Mouse (Mus musculus) hindbrain, embryonic 11.5 days (tissue): ENCODE measurements around the gene Trpv4. TPM values are rescaled to one million over a fixed set of nuclear protein-coding genes. Genes with fewer than 3 reads are reported as not detected.

Experiments
- ATAC-seq: fragments of 200-750 bp; cut with Nextera tagmentation; 2 replicates; pipeline ENCODE4 v1.8.0; 2017; ENCODE audit warnings: mild to moderate bottlenecking, moderate TSS enrichment, moderate library complexity; ENCODE audit not compliant: low FRiP score
- DNase-seq: peaks from one replicate; pipeline ENCODE4 v3.0.0-alpha.2; 2015; ENCODE audit warnings: low spot score
- H3K27ac ChIP-seq: fragments of 300-500 bp; sonication (generic); 2 replicates; pipeline ENCODE4 v1.5.1; 2014; ENCODE audit warnings: mild to moderate bottlenecking, low read depth, low read length
- H3K27me3 ChIP-seq: fragments of 300-500 bp; sonication (generic); 2 replicates; pipeline ENCODE4 v1.6.1; 2014; ENCODE audit warnings: mild to moderate bottlenecking, low read length, moderate library complexity, mixed read lengths; ENCODE audit not compliant: control insufficient read depth, insufficient read depth
- H3K36me3 ChIP-seq: fragments of 300-500 bp; sonication (generic); 2 replicates; pipeline ENCODE4 v1.6.1; 2014; ENCODE audit warnings: mild to moderate bottlenecking, low read length, moderate library complexity, mixed read lengths; ENCODE audit not compliant: control insufficient read depth, insufficient read depth
- H3K4me1 ChIP-seq: fragments of 300-500 bp; sonication (generic); replicated peaks from 2 replicates; pipeline ENCODE4 v1.6.1; 2014; ENCODE audit warnings: low read length, mixed read lengths; ENCODE audit not compliant: control insufficient read depth, insufficient read depth
- H3K4me2 ChIP-seq: fragments of 300-500 bp; sonication (generic); replicated peaks from 2 replicates; pipeline ENCODE4 v1.6.1; 2014; ENCODE audit warnings: mild to moderate bottlenecking, low read depth, low read length
- H3K4me3 ChIP-seq: fragments of 300-500 bp; sonication (generic); 2 replicates; pipeline ENCODE4 v1.5.1; 2014; ENCODE audit warnings: low read depth, low read length
- H3K9ac ChIP-seq: fragments of 300-500 bp; sonication (generic); 2 replicates; pipeline ENCODE4 v1.6.1; 2014; ENCODE audit warnings: low read depth, low read length
- H3K9me3 ChIP-seq: fragments of 300-500 bp; sonication (generic); 2 replicates; pipeline ENCODE4 v1.6.1; 2016; ENCODE audit warnings: low read length; ENCODE audit not compliant: control insufficient read depth
- WGBS: fragments of 180-500 bp; shearing (Covaris S2); extraction: QIAGEN DNeasy Blood & Tissue Kit; methylation state at CpG from one replicate; pipeline ENCODE4 v1.1.7; 2014; 5-methylcytosine and 5-hydroxymethylcytosine counted together
- polyA plus RNA-seq: library from polyadenylated mRNA; unstranded; fragments of >200 nt; fragmentation: Nextera tagmentation; extraction: Ambion mirVana; gene quantifications from 2 replicates; pipeline ENCODE4 v1.2.1, GENCODE M21; 2014

Trpv4 gene
- polyA plus RNA-seq, 1 experiment from 2014 or later: 0.85 TPM

GRCm38 (mm10) chr5:114607651-114608050, 50.6 kb downstream of the Trpv4 start:
- no peak overlapping the region for H3K27ac ChIP-seq
- no peaks in the 10 kb centered on the region for H3K36me3 ChIP-seq
- H3K9me3 ChIP-seq: no peaks in the 10 kb centered on the region
- ATAC-seq: no peak
- no peak for DNase-seq
- H3K4me3 ChIP-seq: no peak overlapping the region
- H3K27me3 ChIP-seq: no peaks in the 10 kb centered on the region
- peaks cover 8% of the 10 kb centered on the region for H3K4me1 ChIP-seq
- 91% methylated on average over 8 of the region's 8 CpGs for WGBS
- no peak overlapping the region for H3K9ac ChIP-seq
- H3K4me2 ChIP-seq: no peak overlapping the region

GRCm38 (mm10) chr5:114605981-114606380, 52.2 kb downstream of the Trpv4 start:
- peaks cover 8% of the 10 kb centered on the region for H3K4me1 ChIP-seq
- 93% methylated on average over 6 of the region's 6 CpGs for WGBS
- no peaks in the 10 kb centered on the region for H3K9me3 ChIP-seq
- DNase-seq: no peak
- no peak overlapping the region for H3K4me2 ChIP-seq
- no peak overlapping the region for H3K9ac ChIP-seq
- no peaks in the 10 kb centered on the region for H3K27me3 ChIP-seq
- no peak overlapping the region for H3K27ac ChIP-seq
- H3K4me3 ChIP-seq: no peak overlapping the region
- no peaks in the 10 kb centered on the region for H3K36me3 ChIP-seq
- ATAC-seq: no peak

- no peak overlapping the region for H3K9ac ChIP-seq
- peak overlapping the region; percentile 17; the same call in 1 of the 2 replicates for H3K27ac ChIP-seq
- H3K4me3 ChIP-seq: no peak overlapping the region
- ATAC-seq (peak; percentile 74), DNase-seq (peak; percentile 71)
- no peak overlapping the region for H3K4me2 ChIP-seq
- no peaks in the 10 kb centered on the region for H3K27me3 ChIP-seq
- no peaks in the 10 kb centered on the region for H3K9me3 ChIP-seq
- H3K4me1 ChIP-seq: peaks cover 8% of the 10 kb centered on the region
- H3K36me3 ChIP-seq: no peaks in the 10 kb centered on the region
- WGBS: 26% methylated on average over 11 of the region's 11 CpGs
These were observed 53.4 kb downstream of the Trpv4 start for GRCm38 (mm10) chr5:114604781-114605290.

- no peak overlapping the region for H3K4me2 ChIP-seq
- H3K4me3 ChIP-seq: no peak overlapping the region
- WGBS: 86% methylated on average over 5 of the region's 5 CpGs
- no peak overlapping the region for H3K9ac ChIP-seq
- no peak overlapping the region for H3K27ac ChIP-seq
- no peaks in the 10 kb centered on the region for H3K36me3 ChIP-seq
- ATAC-seq: no peak
- no peaks in the 10 kb centered on the region for H3K9me3 ChIP-seq
- H3K4me1 ChIP-seq: peaks cover 8% of the 10 kb centered on the region
- no peaks in the 10 kb centered on the region for H3K27me3 ChIP-seq
- DNase-seq: no peak
These were observed 54.2 kb downstream of the Trpv4 start for GRCm38 (mm10) chr5:114603975-114604374.

GRCm38 (mm10) chr5:114602012-114602411, 56.2 kb downstream of the Trpv4 start:
- no peaks in the 10 kb centered on the region for H3K27me3 ChIP-seq
- no peak overlapping the region for H3K4me2 ChIP-seq
- WGBS: 84% methylated on average over 8 of the region's 8 CpGs
- no peak overlapping the region for H3K27ac ChIP-seq
- H3K36me3 ChIP-seq: no peaks in the 10 kb centered on the region
- ATAC-seq: no peak
- H3K4me3 ChIP-seq: no peak overlapping the region
- no peak overlapping the region for H3K9ac ChIP-seq
- H3K4me1 ChIP-seq: peaks cover 10% of the 10 kb centered on the region
- H3K9me3 ChIP-seq: no peaks in the 10 kb centered on the region
- DNase-seq: no peak

GRCm38 (mm10) chr5:114597652-114598051, 60.6 kb downstream of the Trpv4 start:
- no peaks in the 10 kb centered on the region for H3K36me3 ChIP-seq
- no peak overlapping the region for H3K27ac ChIP-seq
- DNase-seq (no peak), ATAC-seq (no peak)
- no peak overlapping the region for H3K4me2 ChIP-seq
- H3K9me3 ChIP-seq: no peaks in the 10 kb centered on the region
- H3K9ac ChIP-seq: no peak overlapping the region
- no peak overlapping the region for H3K4me3 ChIP-seq
- no peaks in the 10 kb centered on the region for H3K27me3 ChIP-seq
- 62% methylated on average over 6 of the region's 6 CpGs for WGBS
- peaks cover 6% of the 10 kb centered on the region for H3K4me1 ChIP-seq

- 68% methylated on average over 8 of the region's 8 CpGs for WGBS
- H3K9me3 ChIP-seq: no peaks in the 10 kb centered on the region
- ATAC-seq: no peak
- H3K27ac ChIP-seq: no peak overlapping the region
- DNase-seq: no peak
- H3K9ac ChIP-seq: no peak overlapping the region
- no peak overlapping the region for H3K4me2 ChIP-seq
- no peaks in the 10 kb centered on the region for H3K27me3 ChIP-seq
- no peak overlapping the region for H3K4me3 ChIP-seq
- H3K36me3 ChIP-seq: no peaks in the 10 kb centered on the region
- H3K4me1 ChIP-seq: peaks cover 6% of the 10 kb centered on the region
These were observed 61.0 kb downstream of the Trpv4 start for GRCm38 (mm10) chr5:114597222-114597621.

GRCm38 (mm10) chr5:114596604-114597003, 61.6 kb downstream of the Trpv4 start:
- H3K4me3 ChIP-seq: no peak overlapping the region
- H3K9ac ChIP-seq: peak overlapping the region; percentile 27; the same call in 1 of the 2 replicates
- H3K27ac ChIP-seq: no peak overlapping the region
- no peaks in the 10 kb centered on the region for H3K36me3 ChIP-seq
- no peaks in the 10 kb centered on the region for H3K27me3 ChIP-seq
- H3K4me1 ChIP-seq: peaks cover 10% of the 10 kb centered on the region
- WGBS: 24% methylated on average over 10 of the region's 10 CpGs
- ATAC-seq (no peak; the same call in 1 of the 2 replicates), DNase-seq (peak; percentile 48)
- H3K9me3 ChIP-seq: no peaks in the 10 kb centered on the region
- H3K4me2 ChIP-seq: no peak overlapping the region

GRCm38 (mm10) chr5:114594741-114595241, 63.4 kb downstream of the Trpv4 start:
- Histone ChIP-seq H3K4me3 (no peak overlapping the region), H3K27me3 (no peaks in the 10 kb centered on the region), H3K4me2 (no peak overlapping the region), H3K36me3 (no peaks in the 10 kb centered on the region), H3K9me3 (no peaks in the 10 kb centered on the region), H3K9ac (no peak overlapping the region), H3K27ac (no peak overlapping the region), H3K4me1 (peaks cover 27% of the 10 kb centered on the region)
- ATAC-seq (no peak), DNase-seq (no peak)
- 81% methylated on average over 15 of the region's 15 CpGs for WGBS
